Mouse (Mus musculus) left cerebral cortex, adult 8-10 months (tissue): ENCODE results near the gene Dpf1. TPM values are rescaled to one million over a fixed set of nuclear protein-coding genes. Genes with fewer than 3 reads are reported as not detected.
A peak's percentile ranks its signal among the peaks of the same experiment; 100 is the strongest.

ENCODE experiments used
- DNase-seq, 2 experiments: peaks; one replicate each; pipeline ENCODE4 v3.0.0; 2022; ENCODE audit warnings: low spot score in 2 of 2
- total RNA-seq, 4 experiments: library from RNA; stranded (reverse); gene quantifications; 2 replicates each; pipeline ENCODE4 v1.2.4; 2022

Gene Dpf1
- total RNA-seq, 4 experiments from 2014 or later: 87.4 to 112 (median 99.7) TPM

DNA sequence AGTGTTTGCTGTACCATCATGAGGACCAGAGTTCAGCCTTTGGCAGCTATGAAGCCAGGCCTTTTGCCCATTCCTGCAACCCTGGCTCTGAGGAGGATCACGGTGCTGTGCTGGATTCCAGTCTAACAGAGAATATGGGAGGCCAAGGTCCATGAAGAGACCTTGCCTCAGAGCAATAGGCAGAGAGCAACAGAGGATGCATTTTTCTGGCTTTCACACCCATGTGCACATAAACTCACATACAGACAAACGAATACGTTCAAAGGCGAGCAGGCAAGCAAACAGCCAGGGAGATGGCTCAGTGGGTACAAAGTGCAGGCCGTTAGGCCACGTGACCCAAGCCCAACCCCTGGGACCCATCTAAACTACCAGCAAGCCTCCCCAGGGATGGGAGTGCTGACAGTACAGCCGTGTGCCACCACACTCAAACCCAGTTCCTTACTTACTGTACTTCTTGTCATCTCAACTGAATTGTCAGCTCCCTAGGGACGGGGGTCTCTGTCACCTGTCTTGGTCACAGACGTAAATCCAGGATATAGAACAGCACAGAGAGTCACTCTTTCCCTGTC is 34.7 kb downstream of the Dpf1 start:
- no peak for DNase-seq

DNA sequence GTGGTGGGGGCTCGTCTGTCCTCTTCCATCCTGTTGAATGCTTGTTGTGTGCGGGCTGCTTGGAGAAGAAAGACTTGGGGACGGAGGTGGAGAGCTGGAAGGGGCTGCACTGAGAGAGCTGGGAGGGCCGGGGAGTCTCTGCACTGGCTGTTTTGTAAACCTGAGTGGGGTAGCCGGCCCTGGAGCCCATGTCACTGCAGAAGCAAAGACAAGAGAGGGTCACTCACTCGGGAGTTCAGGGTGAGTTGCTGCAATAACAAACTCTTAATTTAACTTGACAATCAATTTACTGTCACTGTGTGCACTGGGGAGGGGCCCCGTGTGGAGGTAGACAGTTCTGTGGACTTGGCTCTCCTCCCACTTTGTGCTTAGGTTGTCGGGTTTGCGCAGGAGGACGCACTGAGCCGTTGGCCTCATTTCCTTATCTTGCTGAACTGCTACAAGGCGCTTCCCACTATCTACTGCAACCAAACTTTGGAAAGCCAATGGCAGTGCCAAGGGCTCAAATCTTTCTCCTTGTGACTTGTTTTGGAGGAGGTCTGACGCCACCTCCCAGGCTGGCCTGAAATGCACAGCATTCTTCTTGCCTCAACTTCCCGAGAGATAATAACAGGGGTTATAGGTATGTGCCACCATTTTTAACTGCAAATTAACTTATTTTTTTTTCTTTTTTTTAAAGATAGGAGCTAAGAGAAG is 35.4 kb downstream of the Dpf1 start:
- DNase-seq: no peak

DNA sequence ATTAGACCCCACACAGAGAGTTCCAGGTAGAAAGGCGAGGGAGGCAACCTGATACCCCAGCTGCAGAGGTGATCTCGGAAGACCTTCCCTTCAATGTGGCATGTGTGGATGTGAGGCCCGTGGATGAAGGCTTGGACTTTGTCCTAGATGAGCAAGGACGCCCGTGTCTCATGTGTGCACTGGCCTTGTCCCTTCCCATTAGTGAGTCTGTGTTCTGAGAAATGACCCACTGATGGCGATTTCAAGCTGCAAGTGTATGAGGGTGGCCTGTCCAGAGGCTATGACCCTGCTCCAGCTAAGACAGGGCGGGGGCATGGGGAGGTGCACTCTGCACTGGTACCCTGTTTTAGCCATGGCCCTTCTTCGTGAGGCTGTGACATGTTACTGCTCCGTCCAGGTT is 36.5 kb downstream of the Dpf1 start:
- no peak for DNase-seq

DNA sequence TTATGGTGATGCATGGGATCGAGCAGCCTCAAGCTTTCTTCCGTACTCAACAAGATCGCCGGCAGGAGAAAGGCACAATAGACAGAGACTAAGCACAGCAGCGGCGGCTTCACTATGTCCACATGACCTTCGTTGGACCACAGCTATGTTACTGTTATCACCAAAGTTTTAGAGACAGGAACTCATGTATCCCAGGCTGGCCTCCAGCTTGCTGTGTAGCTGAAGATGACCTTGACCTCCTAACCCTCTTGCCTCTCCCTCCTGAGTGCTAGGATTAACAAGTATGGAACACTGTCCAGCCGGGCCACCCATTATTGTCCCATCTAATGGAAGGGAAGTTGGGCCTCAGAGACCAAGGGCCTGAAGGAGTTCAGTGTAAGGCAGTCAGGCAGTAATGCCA is 37.1 kb downstream of the Dpf1 start:
- no peak for DNase-seq

DNA sequence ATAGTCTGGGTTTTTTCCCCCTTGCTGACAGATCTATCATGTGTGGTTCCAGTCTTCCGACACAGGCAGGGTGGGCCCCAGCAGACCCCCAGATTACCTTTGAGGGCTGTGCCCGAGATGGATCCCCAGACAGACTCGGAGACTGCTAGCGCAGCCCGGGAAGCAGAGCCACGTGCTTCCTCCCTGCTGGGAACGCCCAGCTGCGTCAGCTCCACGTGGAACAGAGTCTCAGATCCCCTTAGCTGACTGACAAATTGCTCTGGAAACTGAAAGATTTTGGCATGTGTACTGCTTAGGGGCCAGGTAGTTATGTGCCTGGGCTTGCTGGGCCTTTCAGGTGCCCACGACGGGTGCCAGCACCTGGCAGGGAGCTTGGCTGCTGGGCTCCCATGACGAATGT is 38.0 kb downstream of the Dpf1 start:
- DNase-seq: no peak

DNA sequence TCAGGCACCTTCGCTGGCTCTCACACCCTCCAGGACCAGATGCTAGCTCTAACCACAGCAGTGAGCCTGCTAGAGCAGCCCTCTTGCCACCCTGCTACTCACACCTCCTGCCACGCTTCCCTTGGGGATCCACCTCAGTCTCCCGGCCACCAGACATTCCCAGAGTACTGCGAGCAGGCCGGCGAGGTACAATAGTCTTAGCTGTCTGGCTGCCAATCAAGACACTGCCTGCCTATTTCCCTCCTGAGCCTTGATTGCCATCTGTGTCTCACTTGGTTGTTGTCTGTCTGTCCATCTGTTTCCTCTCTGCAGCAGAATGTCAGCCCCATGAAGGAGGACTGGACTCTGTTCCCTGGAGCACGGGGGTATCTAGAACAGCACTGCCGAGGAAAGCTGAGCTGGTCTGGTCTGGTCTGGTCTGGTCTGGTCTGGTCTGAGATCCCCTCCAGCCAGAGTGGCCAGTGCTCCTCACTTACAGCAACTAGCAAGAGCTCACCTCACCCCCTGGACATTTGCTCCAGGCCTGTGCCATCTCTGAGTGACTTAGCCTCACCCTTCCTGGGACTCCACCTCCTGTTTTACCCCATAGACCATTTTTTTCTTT is 38.8 kb downstream of the Dpf1 start:
- DNase-seq: no peak

DNA sequence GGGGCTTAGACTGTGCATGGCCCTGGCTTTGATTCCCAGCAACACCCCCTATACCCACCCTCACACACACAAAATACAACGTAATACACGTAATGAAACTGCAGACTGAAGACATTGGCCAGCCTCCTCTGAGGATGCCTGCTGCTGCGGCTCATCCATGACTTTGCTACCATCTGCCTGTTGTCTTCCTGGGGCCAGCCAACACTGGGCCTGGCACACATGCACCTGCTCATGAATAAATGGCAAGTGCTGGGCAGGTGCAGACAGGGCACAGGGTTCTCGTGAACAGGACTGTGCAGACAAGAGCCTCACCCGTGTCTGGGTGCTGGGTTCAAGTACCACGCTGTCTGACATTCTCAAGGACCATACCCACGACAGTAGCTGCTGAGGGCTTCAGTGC is 40.0 kb downstream of the Dpf1 start:
- no peak for DNase-seq

DNA sequence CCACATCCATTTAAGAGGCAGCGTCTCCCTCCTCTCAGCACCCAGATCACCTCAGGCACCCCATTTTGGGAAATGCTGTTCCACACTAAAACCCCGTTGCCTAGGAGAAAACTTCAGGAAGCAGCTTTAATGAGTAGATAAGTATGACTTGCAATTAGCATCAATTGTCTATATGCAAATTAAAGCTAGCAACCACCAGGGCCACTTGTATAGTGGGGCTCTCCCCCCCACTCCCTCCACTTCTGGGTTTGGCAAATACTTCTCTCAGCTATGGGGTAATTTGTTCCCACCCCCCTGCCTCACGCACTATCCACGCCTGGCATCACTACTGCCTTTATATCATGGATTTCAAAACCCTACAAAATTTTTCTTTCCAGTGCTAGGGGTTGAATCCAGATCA is 41.8 kb downstream of the Dpf1 start:
- DNase-seq: no peak

DNA sequence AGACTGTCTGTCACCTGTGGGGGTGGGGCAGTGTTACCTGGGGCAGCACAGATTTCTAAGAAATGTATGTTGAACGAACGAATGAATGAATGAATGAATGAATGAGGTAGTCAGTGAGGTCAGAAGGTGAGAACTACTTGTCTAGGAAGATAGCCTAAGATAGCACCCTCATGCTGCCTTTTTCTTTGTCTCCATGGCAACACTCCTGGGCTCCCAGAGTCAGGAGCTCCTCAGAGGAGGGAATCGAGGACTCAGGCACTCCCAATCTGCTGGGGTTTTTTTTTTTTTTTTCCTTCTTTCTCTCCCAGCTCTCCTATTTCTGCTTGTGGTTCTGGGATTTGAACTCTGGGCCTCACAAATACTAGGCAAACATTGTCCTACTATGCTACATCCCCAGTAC is 42.5 kb downstream of the Dpf1 start:
- DNase-seq: no peak

DNA sequence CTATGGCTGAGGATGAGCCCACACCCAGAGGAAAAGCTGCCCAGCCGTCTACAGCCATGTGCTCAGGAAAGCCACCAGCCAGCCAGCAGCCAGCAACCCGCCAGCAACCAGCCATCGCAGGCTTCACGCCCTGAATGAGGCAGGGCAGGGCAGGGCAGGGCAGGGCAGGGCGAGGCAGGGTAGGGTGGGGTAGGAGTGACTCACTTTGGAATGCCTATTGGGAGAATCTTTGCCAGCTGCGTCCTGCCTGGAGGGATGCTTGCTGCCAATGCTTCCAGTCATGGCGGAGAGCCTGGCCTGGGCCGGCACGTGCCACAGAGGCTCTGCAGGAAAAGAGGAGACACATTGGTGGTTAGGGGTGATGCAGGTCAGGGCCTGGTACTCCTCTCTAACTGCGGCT is 46.7 kb downstream of the Dpf1 start:
- no peak for DNase-seq

DNA sequence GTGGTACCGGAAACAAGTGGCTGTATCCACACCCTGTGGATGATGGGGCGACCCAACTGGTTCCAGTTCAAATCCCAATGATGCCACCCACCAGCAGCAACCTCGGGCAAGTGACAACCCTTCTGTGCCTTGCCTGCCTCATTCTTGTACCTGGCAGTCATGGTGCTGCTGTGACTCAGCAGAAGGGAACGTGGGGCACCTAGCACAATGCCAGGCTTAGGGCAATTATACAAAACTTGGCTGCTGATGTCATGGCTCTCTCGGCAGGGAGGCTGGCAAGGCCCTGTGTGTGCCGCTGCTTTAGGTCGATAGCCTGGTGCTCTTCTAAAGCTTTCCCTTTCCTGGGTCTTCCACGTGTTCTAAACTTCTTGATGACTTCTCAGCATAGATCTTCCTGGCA is 48.5 kb downstream of the Dpf1 start:
- no peak for DNase-seq

DNA sequence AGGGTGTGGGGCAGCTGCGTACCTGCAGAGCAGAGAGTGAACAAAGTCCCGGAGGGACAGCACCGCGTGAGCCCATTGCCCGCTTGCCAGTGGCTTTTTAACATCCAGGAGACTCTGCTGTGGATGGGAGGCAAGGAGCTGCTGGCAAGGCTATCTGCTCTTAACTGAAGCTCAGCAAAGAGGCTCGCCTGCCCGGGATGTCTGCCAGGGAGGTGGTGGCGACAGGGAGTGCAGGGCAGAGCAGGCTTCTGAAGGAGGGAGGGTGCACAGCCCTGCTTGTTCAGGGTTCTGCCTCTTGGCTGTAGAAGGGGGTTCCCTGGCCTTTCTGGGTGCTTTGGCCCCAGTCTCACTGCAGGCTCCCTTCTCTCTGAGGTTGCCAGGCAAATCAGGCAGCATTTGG is 50.4 kb downstream of the Dpf1 start:
- peak in 1 of 2 experiments; percentile 64 for DNase-seq

DNA sequence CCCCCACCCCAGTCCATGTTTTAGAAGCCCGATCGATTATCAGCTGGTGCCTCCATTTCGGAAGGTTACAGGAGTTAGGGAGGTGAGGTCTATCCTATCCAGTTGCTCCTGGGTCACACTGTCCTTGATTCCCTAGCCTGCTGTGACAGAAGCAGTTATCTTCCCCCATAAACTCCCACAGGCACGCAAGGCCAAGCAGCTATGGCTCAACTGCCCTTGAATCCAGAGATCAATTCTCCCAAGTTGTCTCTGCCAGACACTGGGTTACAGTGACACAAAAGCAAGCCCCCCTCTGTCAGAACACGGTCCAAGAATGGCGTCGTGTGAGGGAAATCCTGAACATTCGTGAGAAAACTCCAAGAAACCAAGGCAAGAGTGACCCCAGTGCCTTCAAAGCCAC is 51.7 kb downstream of the Dpf1 start:
- DNase-seq: no peak

DNA sequence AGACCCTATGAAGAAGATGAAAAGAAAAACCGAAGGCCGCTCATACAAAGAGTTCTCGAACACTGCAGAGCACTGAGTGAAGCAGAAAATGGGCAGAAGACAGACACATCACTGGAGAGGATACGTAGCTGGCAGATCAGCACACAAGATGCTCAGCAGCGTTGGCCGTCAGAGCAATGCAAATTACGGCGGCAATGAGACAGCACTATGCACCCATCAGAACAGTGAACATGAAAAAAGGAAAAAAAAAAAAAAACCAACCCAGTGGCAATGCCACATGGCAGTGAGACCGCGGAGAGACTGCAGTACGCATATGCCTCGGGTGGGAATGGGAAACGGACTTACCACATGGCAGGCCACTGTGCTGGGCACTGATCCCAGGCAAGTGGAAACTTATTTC is 57.7 kb downstream of the Dpf1 start:
- DNase-seq: no peak

DNA sequence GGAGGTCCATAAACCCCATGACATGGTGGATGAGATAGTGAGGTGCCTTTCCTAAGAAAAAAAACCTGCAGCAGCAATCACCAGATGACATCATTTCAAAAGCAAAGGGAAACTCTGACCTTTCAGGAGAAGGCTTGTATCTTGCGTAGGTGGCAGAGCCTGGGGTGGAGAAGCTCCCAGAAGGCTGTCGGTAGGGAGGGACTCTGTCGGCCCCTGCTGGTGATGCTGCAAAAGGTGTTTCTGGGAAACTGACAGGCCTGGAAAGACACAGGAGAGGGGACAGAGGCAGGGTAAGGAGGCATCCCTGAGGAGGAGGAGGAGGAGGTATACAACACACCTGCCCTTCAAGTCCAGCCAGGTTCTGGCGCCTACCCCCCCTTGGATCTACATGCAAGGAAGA is 60.3 kb downstream of the Dpf1 start:
- peak in 1 of 2 experiments; percentile 65 for DNase-seq

DNA sequence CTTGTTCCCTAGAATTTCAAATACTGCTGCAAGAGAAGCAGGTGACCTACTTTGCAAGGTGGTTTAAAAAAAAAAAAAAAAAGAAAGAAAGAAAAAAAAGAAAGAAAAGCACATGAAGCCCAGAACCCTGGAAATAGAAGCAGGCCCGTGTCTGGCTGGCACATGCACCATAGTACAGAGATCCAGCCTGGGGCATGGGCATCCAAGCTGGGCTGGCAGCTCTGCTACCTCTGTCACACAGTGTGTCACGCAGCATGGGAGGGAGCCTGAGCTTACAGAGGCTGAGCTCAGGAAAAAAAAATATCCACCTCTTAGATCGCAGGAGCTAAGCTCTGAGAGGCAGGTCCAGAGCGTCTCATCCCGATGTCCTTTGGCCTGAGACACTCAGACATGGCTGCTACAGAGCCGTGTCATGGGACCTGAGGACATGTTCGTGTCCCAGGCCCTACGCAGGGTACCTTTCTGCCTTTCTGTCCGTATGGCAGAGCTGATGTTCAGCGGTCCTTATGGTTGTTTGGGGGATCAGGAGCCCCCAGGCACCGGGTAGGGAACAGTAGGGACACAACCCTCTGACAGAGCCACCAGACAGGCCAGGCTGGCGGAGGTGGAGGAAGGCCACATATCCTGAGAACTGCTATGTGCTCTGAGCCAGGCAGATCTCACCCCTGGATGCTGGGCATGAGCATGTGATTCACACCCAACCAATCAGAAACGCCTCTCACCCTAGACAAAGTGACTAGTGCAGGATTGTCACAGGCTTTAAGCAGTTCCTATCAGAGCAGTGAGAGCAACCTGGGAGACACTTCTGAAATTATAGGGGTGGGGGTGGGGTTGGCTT is 63.6 kb downstream of the Dpf1 start:
- DNase-seq: peak in 1 of 2 experiments; percentile 67

Other genes starting within 250 kb of the Dpf1 start
- 10 to 100 TPM in 1 of 4 experiments, 1 to 10 TPM in 3; 7.0 to 10.5 (median 9.2) TPM for gene Ryr1, start 178.8 kb upstream of the Dpf1 start, total RNA-seq
- 1 to 10 TPM in 2 of 4 experiments, under 1 TPM in 2; 0.68 to 1.3 (median 1.1) TPM for gene Rasgrp4, start 169.1 kb upstream of the Dpf1 start, total RNA-seq
- 10 to 100 TPM; 34.8 to 36.2 (median 35.5) TPM for gene Fam98c, start 147.7 kb upstream of the Dpf1 start, total RNA-seq
- 1 to 10 TPM in 1 of 4 experiments, under 1 TPM in 3; 0.54 to 1.7 (median 0.67) TPM for gene Ggn, start 133.7 kb upstream of the Dpf1 start, total RNA-seq
- gene Spred3, start 133.5 kb upstream of the Dpf1 start, total RNA-seq: 10 to 100 TPM; 30.7 to 39.6 (median 38.9) TPM
- 100 to 1,000 TPM; 118 to 137 (median 127) TPM for gene Psmd8, start 123.2 kb upstream of the Dpf1 start, total RNA-seq
- 1 to 10 TPM; 1.1 to 1.7 (median 1.4) TPM for gene Catsperg1, start 89.9 kb upstream of the Dpf1 start, total RNA-seq
- 1 to 10 TPM; 2.6 to 5.0 (median 3.8) TPM for gene Kcnk6, start 71.4 kb upstream of the Dpf1 start, total RNA-seq
- gene Yif1b, start 65.6 kb upstream of the Dpf1 start, total RNA-seq: 10 to 100 TPM; 50.5 to 55.8 (median 53.6) TPM
- gene 2200002D01Rik, start 55.5 kb upstream of the Dpf1 start, total RNA-seq: not detected
- 10 to 100 TPM; 27.9 to 38.2 (median 33.0) TPM for gene Spint2, start 22.0 kb upstream of the Dpf1 start, total RNA-seq
- 10 to 100 TPM; 35.3 to 41.0 (median 39.8) TPM for gene Ppp1r14a, start 14.6 kb upstream of the Dpf1 start, total RNA-seq
- 10 to 100 TPM; 55.2 to 64.7 (median 57.8) TPM for gene Sipa1l3, start 214.7 kb downstream of the Dpf1 start, total RNA-seq